Mouse (Mus musculus) bone marrow macrophage, adult 2 months (primary cell): ENCODE results near the gene Cln5.

Experiments used
- CTCF ChIP-seq: IDR thresholded peaks from 2 replicates; pipeline ENCODE4 v1.5.1; 2012; ENCODE audit warnings: low read depth, mild to moderate bottlenecking, low read length, moderate library complexity
- POLR2A ChIP-seq: IDR thresholded peaks from 2 replicates; pipeline ENCODE4 v1.6.1; 2012; ENCODE audit warnings: mild to moderate bottlenecking, low read depth, low read length, borderline replicate concordance

- no peak for TF ChIP-seq CTCF
- no peak for TF ChIP-seq POLR2A
Measured at GRCm38 (mm10) chr14:103072731-103073130, 2.7 kb downstream of the Cln5 start.
